Mouse (Mus musculus) neural tube, embryonic 14.5 days (tissue): ENCODE measurements around the gene Gdf2. TPM values are rescaled to one million over a fixed set of nuclear protein-coding genes. Genes with fewer than 3 reads are reported as not detected.

Experiments used
- ATAC-seq: fragments of 200-750 bp; cut with Nextera tagmentation; 2 replicates; pipeline ENCODE4 v1.8.0; 2017; ENCODE audit warnings: low read depth, mild to moderate bottlenecking, moderate TSS enrichment, moderate library complexity
- H3K27ac ChIP-seq: fragments of 300-500 bp; sonication (generic); 2 replicates; pipeline ENCODE4 v1.5.1; 2014; ENCODE audit warnings: low read depth, mild to moderate bottlenecking, control low read depth, low read length, moderate library complexity, mixed read lengths
- H3K27me3 ChIP-seq: fragments of 300-500 bp; sonication (generic); 2 replicates; pipeline ENCODE4 v1.6.1; 2014; ENCODE audit warnings: low read length; ENCODE audit not compliant: control insufficient read depth, insufficient read depth
- H3K36me3 ChIP-seq: fragments of 300-500 bp; sonication (generic); 2 replicates; pipeline ENCODE4 v1.6.1; 2014; ENCODE audit warnings: low read length, mixed read lengths; ENCODE audit not compliant: control insufficient read depth, insufficient read depth
- H3K4me1 ChIP-seq: fragments of 300-500 bp; sonication (generic); 2 replicates; pipeline ENCODE4 v1.6.1; 2014; ENCODE audit warnings: low read length; ENCODE audit not compliant: control insufficient read depth, insufficient read depth
- H3K4me2 ChIP-seq: fragments of 300-500 bp; sonication (generic); 2 replicates; pipeline ENCODE4 v1.6.1; 2014; ENCODE audit warnings: mild to moderate bottlenecking, low read depth, low read length, control low read depth
- H3K4me3 ChIP-seq: fragments of 300-500 bp; sonication (generic); 2 replicates; pipeline ENCODE4 v1.5.1; 2014; ENCODE audit warnings: low read depth, low read length, control low read depth, mixed read lengths
- H3K9ac ChIP-seq: fragments of 300-500 bp; sonication (generic); replicated peaks from 2 replicates; pipeline ENCODE4 v1.6.1; 2014; ENCODE audit warnings: low read depth, mild to moderate bottlenecking, control low read depth, low read length, mixed read lengths
- H3K9me3 ChIP-seq: fragments of 300-500 bp; sonication (generic); 2 replicates; pipeline ENCODE4 v1.6.1; 2016; ENCODE audit warnings: low read length; ENCODE audit not compliant: control insufficient read depth
- WGBS: fragments of 180-500 bp; shearing (Covaris S2); extraction: QIAGEN DNeasy Blood & Tissue Kit; methylation state at CpG from one replicate; pipeline ENCODE4 v1.1.7; 2014; 5-methylcytosine and 5-hydroxymethylcytosine counted together
- polyA plus RNA-seq: library from polyadenylated mRNA; unstranded; fragments of >200 nt; fragmentation: Nextera tagmentation; extraction: Ambion mirVana; gene quantifications from 2 replicates; pipeline ENCODE4 v1.2.1, GENCODE M21; 2014

Gene Gdf2
- polyA plus RNA-seq, 1 experiment from 2014 or later: not detected

DNA sequence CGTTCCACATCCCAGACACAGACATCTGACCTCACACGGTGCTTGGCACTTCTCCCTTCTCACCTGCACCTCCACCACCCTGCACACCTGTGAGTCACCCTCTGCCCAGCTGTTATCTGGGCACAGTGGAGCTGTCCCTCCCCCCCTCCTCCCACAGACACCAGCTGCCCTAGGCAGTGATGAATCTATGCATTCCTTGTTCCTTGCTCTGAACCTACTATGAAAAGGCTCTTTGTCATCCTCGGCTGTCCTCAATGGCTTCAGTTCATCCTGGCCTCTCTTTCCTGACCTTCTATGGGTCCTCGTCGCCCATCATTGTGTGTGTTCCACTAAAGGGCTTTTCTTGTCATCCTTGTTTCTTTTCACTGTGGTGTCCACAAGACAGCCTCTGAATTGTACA, 33.9 kb downstream of the Gdf2 start:
- Histone ChIP-seq H3K27ac (no peak overlapping the region), H3K4me3 (no peak overlapping the region), H3K9me3 (no peaks in the 10 kb centered on the region), H3K27me3 (0 out of 2 replicates have a peak, but pooled peaks cover 3% of the 10 kb centered on the region), H3K9ac (no peak overlapping the region), H3K4me1 (no peaks in the 10 kb centered on the region), H3K4me2 (no peak overlapping the region), H3K36me3 (no peaks in the 10 kb centered on the region)
- 48% methylated on average over 5 of the region's 5 CpGs for WGBS
- ATAC-seq: no peak

DNA sequence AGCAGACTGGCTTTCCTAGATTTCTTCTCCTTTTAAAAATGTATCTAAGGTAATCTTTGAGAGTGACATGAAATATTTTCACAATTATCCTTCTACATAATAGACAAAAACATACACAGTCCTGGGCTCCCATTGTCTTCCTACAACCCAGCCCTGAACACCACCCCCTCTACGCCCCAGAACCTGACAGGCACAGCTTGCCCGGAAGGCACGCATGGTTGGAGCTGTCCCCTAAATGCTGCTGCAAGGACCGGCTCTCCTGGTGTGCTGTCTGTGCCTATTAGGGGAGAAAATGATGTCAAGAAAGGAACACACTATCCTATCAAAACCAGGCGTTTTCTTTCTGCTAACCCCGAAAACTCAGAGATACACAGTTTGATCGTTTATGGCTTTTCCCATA, 36.9 kb downstream of the Gdf2 start:
- H3K27ac ChIP-seq: no peak overlapping the region
- H3K36me3 ChIP-seq: no peaks in the 10 kb centered on the region
- WGBS: 45% methylated on average over 7 of the region's 7 CpGs
- H3K4me3 ChIP-seq: no peak overlapping the region
- H3K4me1 ChIP-seq: no peaks in the 10 kb centered on the region
- H3K27me3 ChIP-seq: 0 out of 2 replicates have a peak, but pooled peaks cover 3% of the 10 kb centered on the region
- no peaks in the 10 kb centered on the region for H3K9me3 ChIP-seq
- H3K9ac ChIP-seq: no peak overlapping the region
- H3K4me2 ChIP-seq: no peak overlapping the region
- ATAC-seq: no peak

DNA sequence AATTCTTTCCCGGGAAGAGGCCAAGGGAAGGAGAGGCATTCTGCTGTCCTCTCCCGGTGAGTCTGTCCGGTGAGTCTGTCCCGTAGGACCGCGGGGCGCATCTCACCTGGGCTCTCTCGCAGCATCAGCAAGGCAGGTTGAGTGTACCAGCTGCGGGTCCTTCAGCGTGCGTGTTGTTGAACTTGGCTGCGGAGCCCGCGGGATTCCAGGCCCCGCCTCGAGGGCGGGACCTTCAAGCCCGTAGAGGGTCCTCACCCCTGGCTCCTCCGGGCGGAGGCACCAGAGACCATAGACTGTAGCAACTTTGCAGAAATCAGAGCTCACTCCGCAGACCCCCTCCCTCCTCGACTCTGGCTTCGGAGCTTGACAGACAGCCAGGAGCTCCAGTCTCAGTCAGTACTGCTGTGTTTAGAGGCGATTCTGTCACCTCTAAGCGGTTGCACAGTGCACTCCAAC, 37.8 kb downstream of the Gdf2 start, which contains the start of gene Zfp488:
Gene Zfp488, minus strand, starts transcription at position 161 of the 456 bp plus-strand sequence.
- Histone ChIP-seq H3K9me3 (no peaks in the 10 kb centered on the region), H3K4me2 (peak within 1 kb of the TSS; percentile 61), H3K4me1 (no peaks in the 10 kb centered on the region), H3K27ac (no peak within 1 kb of the TSS), H3K4me3 (peak within 1 kb of the TSS; percentile 30), H3K9ac (peak within 1 kb of the TSS; percentile 39; the same call in 1 of the 2 replicates), H3K27me3 (0 out of 2 replicates have a peak, but pooled peaks cover 3% of the 10 kb centered on the region), H3K36me3 (no peaks in the 10 kb centered on the region)
- peak; percentile 71 for ATAC-seq
- 1% methylated on average over 25 of the region's 25 CpGs for WGBS

DNA sequence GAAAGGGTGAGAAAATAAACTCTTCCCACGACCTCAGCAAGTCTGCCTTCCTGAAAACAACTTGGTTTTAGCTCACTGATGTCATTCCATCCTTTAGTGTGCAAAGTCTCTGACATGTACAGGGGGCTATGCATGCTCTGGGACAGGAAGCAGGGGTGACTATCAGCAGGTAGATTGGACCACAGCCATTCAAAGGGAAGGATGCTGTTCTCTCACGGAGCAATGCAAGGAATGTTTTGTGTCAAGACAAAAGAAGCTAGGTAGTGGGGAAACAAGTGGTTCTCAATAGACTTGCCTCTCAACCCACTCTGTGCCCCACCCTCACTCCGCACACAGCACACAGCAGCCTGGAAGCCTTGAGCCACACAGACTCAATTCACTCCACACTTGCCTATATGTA, 48.4 kb downstream of the Gdf2 start:
- no peaks in the 10 kb centered on the region for H3K4me1 ChIP-seq
- no peak overlapping the region for H3K4me2 ChIP-seq
- ATAC-seq: no peak
- no peak overlapping the region for H3K9ac ChIP-seq
- H3K27ac ChIP-seq: no peak overlapping the region
- 57% methylated on average over 3 of the region's 3 CpGs for WGBS
- no peaks in the 10 kb centered on the region for H3K9me3 ChIP-seq
- H3K27me3 ChIP-seq: no peaks in the 10 kb centered on the region
- H3K4me3 ChIP-seq: no peak overlapping the region
- H3K36me3 ChIP-seq: no peaks in the 10 kb centered on the region

DNA sequence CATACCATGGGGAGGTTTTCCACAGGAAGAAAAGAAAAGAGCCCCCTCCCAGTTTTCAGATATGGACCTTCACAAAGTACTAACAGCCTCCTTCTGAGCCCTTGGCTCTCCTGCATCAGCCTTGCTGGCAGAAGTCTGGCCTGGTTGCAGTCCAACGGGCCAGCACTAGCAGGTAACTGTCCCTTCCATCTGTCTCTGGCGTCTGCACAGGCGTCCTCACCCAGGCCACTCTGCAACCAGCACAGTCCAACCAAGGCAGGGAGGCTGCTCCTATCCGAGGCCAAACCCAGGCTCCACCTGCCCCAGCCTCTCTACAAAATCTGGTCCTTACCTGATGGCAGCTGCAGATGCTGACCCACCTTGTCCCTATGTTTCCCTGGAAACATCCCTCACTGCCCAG, 51.1 kb downstream of the Gdf2 start:
- Histone ChIP-seq H3K9me3 (no peaks in the 10 kb centered on the region), H3K4me2 (no peak overlapping the region), H3K9ac (no peak overlapping the region), H3K4me3 (no peak overlapping the region), H3K27me3 (no peaks in the 10 kb centered on the region), H3K4me1 (no peaks in the 10 kb centered on the region), H3K36me3 (no peaks in the 10 kb centered on the region), H3K27ac (no peak overlapping the region)
- 76% methylated on average over 4 of the region's 4 CpGs for WGBS
- no peak for ATAC-seq

DNA sequence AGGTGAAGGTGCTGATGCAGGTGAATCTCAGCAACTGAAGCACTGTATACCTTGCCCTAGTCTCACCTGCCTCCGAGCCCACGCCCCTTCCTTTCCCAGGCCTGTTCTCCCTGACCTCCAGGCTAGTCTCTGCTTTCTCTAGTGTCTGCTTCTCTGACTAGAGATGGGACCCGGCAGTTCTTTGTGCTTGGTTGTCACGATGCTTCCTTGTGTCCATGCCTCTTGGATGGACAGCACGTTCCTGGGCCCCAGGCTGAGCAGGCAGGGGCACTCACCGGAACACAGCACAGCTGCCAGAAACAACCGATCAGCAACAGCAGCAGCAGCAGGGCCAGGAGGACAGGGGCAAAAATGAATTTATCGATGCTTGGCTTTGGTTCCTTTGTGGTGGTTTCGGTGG, 52.2 kb downstream of the Gdf2 start:
- Histone ChIP-seq H3K4me1 (no peaks in the 10 kb centered on the region), H3K27ac (no peak overlapping the region), H3K9me3 (no peaks in the 10 kb centered on the region), H3K4me2 (no peak overlapping the region), H3K36me3 (no peaks in the 10 kb centered on the region), H3K27me3 (no peaks in the 10 kb centered on the region), H3K4me3 (no peak overlapping the region), H3K9ac (no peak overlapping the region)
- no peak for ATAC-seq
- 92% methylated on average over 9 of the region's 9 CpGs for WGBS

DNA sequence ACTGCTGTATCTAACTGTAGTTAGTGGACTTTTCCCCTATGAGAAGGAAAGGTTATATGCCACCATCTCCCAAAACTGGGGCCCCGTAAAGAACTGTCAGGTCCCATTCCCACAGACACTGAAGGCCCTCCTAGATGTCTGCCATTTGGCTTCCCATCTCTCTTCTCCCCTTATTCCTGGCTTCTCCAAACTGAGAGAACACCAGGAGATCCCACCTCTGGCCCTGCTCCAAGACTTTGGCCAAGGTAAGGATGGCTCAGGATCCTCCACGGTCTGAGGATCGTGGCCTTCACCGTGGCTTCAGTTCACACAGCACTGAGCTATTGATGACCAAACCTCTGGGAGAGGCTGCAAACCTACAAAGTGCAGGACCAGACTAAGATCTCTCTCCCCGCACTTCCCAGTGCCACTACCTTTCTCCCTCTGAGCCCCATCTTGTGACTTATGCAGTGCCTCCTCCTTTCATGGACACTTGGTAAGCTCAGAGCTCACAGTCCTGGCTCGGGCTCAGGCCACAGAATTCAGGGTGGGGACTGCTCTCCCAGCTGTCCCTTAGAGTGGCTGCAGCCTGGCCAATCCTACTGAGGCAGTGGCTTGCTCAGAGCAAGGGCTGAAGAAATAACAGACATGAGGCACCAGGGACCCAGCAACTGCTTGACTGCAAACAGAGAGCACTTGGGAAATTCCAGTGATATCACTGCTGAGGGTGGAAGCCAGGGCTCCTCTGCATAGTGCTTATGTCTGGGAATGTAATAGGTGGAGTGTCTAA, 52.9 kb downstream of the Gdf2 start:
- ATAC-seq: no peak
- Histone ChIP-seq H3K27ac (no peak overlapping the region), H3K36me3 (no peaks in the 10 kb centered on the region), H3K4me2 (no peak overlapping the region), H3K27me3 (no peaks in the 10 kb centered on the region), H3K4me3 (no peak overlapping the region), H3K9ac (no peak overlapping the region), H3K4me1 (no peaks in the 10 kb centered on the region), H3K9me3 (no peaks in the 10 kb centered on the region)
- WGBS: 92% methylated on average over 6 of the region's 6 CpGs

Other genes starting within 250 kb of the Gdf2 start
- gene Gdf10, start 17.5 kb upstream of the Gdf2 start, polyA plus RNA-seq: 11.0 and 11.8 TPM in 2 replicates
- gene Rbp3, start 13.0 kb downstream of the Gdf2 start, polyA plus RNA-seq: not detected in 2 replicates
- 0.89 and 1.9 TPM in 2 replicates for gene Zfp488, start 37.7 kb downstream of the Gdf2 start, polyA plus RNA-seq
- not detected in 2 replicates for gene Gm30083, start 74.1 kb downstream of the Gdf2 start, polyA plus RNA-seq
- gene Gm5460, start 75.7 kb downstream of the Gdf2 start, polyA plus RNA-seq: not detected in 2 replicates
- not detected in 2 replicates for gene Antxrl, start 111.7 kb downstream of the Gdf2 start, polyA plus RNA-seq
- not detected in 2 replicates for gene Anxa8, start 144.9 kb downstream of the Gdf2 start, polyA plus RNA-seq
- gene A630023A22Rik, start 161.7 kb downstream of the Gdf2 start, polyA plus RNA-seq: 0.75 TPM in 1 of 2 replicates, not detected in the other
- 0.17 and 0.24 TPM in 2 replicates for gene Npy4r, start 211.4 kb downstream of the Gdf2 start, polyA plus RNA-seq